Mouse (Mus musculus): Measurements from ENCODE around the gene Lyl1.

GRCm38 (mm10) chr8:84655336-84656190 lies 45.7 kb upstream of the Lyl1 start:
- no peak for TF ChIP-seq CTCF (IDR thresholded peaks at IDR 0.05; ENCODE audit: control insufficient read depth, insufficient read depth, low read length)
- no peak for TF ChIP-seq POLR2A (IDR thresholded peaks at IDR 0.05; ENCODE audit: borderline replicate concordance, control insufficient read depth, low read depth, low read length)
